Mouse (Mus musculus): Measurements from ENCODE around the gene Ugdh.

The Ugdh gene

DNA sequence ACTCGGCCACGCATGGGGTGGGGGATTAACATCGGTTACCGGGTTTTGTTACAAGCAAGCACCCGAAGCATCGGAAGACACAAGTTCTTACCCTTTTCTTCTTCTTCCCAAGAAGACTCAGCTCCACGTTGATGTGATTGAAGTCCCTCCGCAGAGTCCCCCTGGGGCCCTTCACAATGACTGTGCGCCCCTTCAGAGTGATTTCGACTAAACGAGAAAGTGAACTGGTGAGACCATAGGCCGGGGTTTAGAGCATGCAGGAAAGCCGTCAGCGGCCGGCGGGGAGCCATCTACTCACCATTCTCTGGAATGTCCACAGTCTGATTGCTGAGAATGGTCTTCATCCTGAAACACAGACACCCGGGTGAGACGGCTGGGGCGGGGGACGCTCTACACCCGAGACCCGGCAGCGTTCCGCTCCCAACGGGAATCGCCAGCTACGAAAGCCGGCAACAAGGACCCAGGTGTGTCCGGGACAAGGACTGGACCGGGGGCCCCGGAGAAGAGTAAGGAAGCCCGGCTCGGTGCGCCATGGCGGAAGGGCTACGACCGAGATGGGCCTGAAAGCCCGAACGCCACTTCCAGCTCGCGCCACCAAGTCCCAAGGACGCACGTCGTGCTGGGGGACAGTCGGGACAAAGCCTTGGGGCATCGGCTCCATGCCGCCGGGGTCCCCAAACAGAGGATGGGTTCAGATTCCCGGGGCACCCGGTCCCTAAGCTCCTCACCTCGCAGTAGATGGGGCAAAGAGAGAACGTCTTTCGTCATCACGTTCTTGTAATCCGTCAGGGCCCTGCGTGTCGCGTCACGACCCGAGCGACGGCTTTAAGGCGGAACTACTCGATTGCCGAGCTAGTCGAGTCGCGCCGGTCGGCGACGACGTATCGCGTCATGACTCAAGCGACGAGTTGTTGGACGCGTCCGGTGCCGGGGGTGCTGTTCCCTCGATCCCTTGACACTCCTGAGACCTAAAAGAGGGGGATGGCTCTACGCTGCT is 44.8 kb downstream of the Ugdh start, which contains the start of the genes Rpl9 and Lias:
Gene Rpl9, minus strand, starts transcription at position 797 of the 997 bp plus-strand sequence.
Gene Lias, plus strand, starts transcription at position 850 of the 997 bp plus-strand sequence.
- TF ChIP-seq POU5F1 (IDR thresholded peaks at IDR 0.05; ENCODE audit: borderline replicate concordance, low read length) (no peak), NANOG (IDR thresholded peaks at IDR 0.05; ENCODE audit: borderline replicate concordance, low read length) (no peak), CTCF (conservative IDR thresholded peaks at IDR 0.05; ENCODE audit: low read length) (no peak)
- no peaks in the 10 kb centered on the region for H3K27me3 ChIP-seq (ENCODE audit: insufficient read depth, low read length)
- H3K4me3 ChIP-seq (replicated peaks; ENCODE audit: low read length), result peak within 1 kb of the TSS; percentile 99
- no peaks in the 10 kb centered on the region for H3K9me3 ChIP-seq (ENCODE audit: low read length)
- H3K4me1 ChIP-seq (replicated peaks; ENCODE audit: low read depth, low read length), result peaks cover 39% of the 10 kb centered on the region
- peaks cover 71% of the 10 kb centered on the region for H3K36me3 ChIP-seq (ENCODE audit: insufficient read depth, low read length)

GRCm38 (mm10) chr5:65387008-65387867 is 48.5 kb downstream of the Ugdh start:
- TF ChIP-seq NANOG (IDR thresholded peaks at IDR 0.05; ENCODE audit: borderline replicate concordance, low read length), result no peak
- TF ChIP-seq CTCF (conservative IDR thresholded peaks at IDR 0.05; ENCODE audit: low read length), result no peak
- TF ChIP-seq POU5F1 (IDR thresholded peaks at IDR 0.05; ENCODE audit: borderline replicate concordance, low read length), result no peak
- H3K27me3 ChIP-seq (ENCODE audit: insufficient read depth, low read length), result no peaks in the 10 kb centered on the region
- H3K9me3 ChIP-seq (ENCODE audit: low read length), result no peaks in the 10 kb centered on the region
- peaks cover 31% of the 10 kb centered on the region for H3K4me1 ChIP-seq (replicated peaks; ENCODE audit: low read depth, low read length)
- peaks cover 41% of the 10 kb centered on the region for H3K36me3 ChIP-seq (ENCODE audit: insufficient read depth, low read length)
- H3K4me3 ChIP-seq (replicated peaks; ENCODE audit: low read length), result 0 out of 2 replicates have a peak overlapping the region, but pooled peaks have one; percentile 99

- Histone ChIP-seq H3K27me3 (ENCODE audit: insufficient read depth, low read length) (no peaks in the 10 kb centered on the region), H3K4me1 (replicated peaks; ENCODE audit: low read depth, low read length) (peaks cover 28% of the 10 kb centered on the region), H3K4me3 (replicated peaks; ENCODE audit: low read length) (no peak overlapping the region), H3K9me3 (ENCODE audit: low read length) (no peaks in the 10 kb centered on the region), H3K36me3 (ENCODE audit: insufficient read depth, low read length) (peaks cover 38% of the 10 kb centered on the region)
- no peak for TF ChIP-seq CTCF (conservative IDR thresholded peaks at IDR 0.05; ENCODE audit: low read length)
- TF ChIP-seq NANOG (IDR thresholded peaks at IDR 0.05; ENCODE audit: borderline replicate concordance, low read length), result no peak
- TF ChIP-seq POU5F1 (IDR thresholded peaks at IDR 0.05; ENCODE audit: borderline replicate concordance, low read length), result no peak
Observed at GRCm38 (mm10) chr5:65385704-65386103, 50.0 kb downstream of the Ugdh start.

DNA sequence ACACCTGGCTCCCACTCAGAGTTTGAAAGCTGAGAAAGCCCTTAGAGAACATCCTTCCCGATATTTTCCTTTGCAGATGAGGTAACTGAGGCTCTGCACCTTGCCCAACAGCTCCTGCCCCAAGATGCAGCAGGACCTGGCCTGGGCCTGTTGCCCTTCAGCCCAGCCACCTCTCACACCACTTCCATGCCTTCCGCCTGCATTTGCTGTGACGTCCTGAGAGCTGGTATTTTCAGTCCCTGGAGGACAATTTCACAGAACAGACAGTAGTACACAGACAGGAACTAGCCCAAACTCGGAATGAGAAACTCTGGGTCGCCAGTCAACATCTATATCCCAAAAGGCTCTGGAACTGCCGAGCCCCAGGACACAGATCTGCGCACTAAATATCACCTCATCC is 61.0 kb downstream of the Ugdh start:
- no peak for TF ChIP-seq CTCF (conservative IDR thresholded peaks at IDR 0.05; ENCODE audit: low read length)
- TF ChIP-seq POU5F1 (IDR thresholded peaks at IDR 0.05; ENCODE audit: borderline replicate concordance, low read length), result no peak
- TF ChIP-seq NANOG (IDR thresholded peaks at IDR 0.05; ENCODE audit: borderline replicate concordance, low read length), result no peak
- no peaks in the 10 kb centered on the region for H3K36me3 ChIP-seq (ENCODE audit: insufficient read depth, low read length)
- no peaks in the 10 kb centered on the region for H3K9me3 ChIP-seq (ENCODE audit: low read length)
- no peak overlapping the region for H3K4me3 ChIP-seq (replicated peaks; ENCODE audit: low read length)
- H3K4me1 ChIP-seq (replicated peaks; ENCODE audit: low read depth, low read length), result peaks cover 24% of the 10 kb centered on the region
- peaks cover 19% of the 10 kb centered on the region for H3K27me3 ChIP-seq (ENCODE audit: insufficient read depth, low read length)

DNA sequence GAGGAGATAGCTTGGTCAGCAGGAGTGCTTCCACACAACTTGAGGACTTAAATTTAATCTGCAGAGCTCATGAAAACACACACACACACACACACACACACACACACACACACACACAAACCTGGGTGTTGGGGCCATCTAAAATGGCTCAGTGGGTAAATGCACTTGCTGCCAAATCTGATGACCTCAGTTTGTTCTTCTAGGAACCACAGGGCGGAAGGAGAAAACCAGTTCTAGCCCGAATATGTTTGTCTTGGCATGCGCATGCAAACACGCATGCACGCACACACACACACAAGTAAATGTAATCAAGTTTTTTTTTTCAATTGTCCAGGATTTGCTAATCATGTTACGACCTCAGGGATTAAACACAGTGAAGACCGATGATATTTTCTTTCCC is 64.2 kb downstream of the Ugdh start:
- H3K4me1 ChIP-seq (replicated peaks; ENCODE audit: low read depth, low read length), result peaks cover 39% of the 10 kb centered on the region
- H3K27me3 ChIP-seq (ENCODE audit: insufficient read depth, low read length), result peaks cover 4% of the 10 kb centered on the region; the same call in 1 of the 2 replicates
- H3K4me3 ChIP-seq (replicated peaks; ENCODE audit: low read length), result 0 out of 2 replicates have a peak overlapping the region, but pooled peaks have one; percentile 5
- no peaks in the 10 kb centered on the region for H3K36me3 ChIP-seq (ENCODE audit: insufficient read depth, low read length)
- no peaks in the 10 kb centered on the region for H3K9me3 ChIP-seq (ENCODE audit: low read length)
- no peak for TF ChIP-seq NANOG (IDR thresholded peaks at IDR 0.05; ENCODE audit: borderline replicate concordance, low read length)
- TF ChIP-seq POU5F1 (IDR thresholded peaks at IDR 0.05; ENCODE audit: borderline replicate concordance, low read length), result no peak
- TF ChIP-seq CTCF (conservative IDR thresholded peaks at IDR 0.05; ENCODE audit: low read length), result no peak

DNA sequence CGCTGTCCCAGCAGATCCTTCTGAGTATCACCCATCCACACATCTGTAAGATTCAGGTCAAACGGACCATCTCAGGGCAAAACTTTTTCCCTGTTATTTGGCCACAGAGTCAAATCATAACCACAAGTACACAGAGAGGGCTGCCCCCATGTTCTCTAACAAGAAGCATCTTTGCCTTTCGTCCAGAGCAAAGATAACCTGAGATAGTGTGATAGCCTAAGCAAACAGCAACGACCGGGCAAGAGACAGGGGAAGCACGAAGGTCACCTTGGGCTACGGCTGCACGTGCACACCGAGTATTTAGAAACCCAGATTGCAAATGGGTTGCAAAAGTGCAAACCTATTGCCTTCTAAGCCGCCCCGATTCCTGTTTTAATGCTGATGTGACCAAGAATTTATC is 67.9 kb downstream of the Ugdh start:
- H3K27me3 ChIP-seq (ENCODE audit: insufficient read depth, low read length), result peaks cover 8% of the 10 kb centered on the region; the same call in 1 of the 2 replicates
- no peaks in the 10 kb centered on the region for H3K9me3 ChIP-seq (ENCODE audit: low read length)
- no peak overlapping the region for H3K4me3 ChIP-seq (replicated peaks; ENCODE audit: low read length)
- peaks cover 39% of the 10 kb centered on the region for H3K4me1 ChIP-seq (replicated peaks; ENCODE audit: low read depth, low read length)
- TF ChIP-seq POU5F1 (IDR thresholded peaks at IDR 0.05; ENCODE audit: borderline replicate concordance, low read length) (no peak), NANOG (IDR thresholded peaks at IDR 0.05; ENCODE audit: borderline replicate concordance, low read length) (no peak), CTCF (conservative IDR thresholded peaks at IDR 0.05; ENCODE audit: low read length) (no peak)
- H3K36me3 ChIP-seq (ENCODE audit: insufficient read depth, low read length), result no peaks in the 10 kb centered on the region
